Comparison of ENCODE assay signal across 8 mouse cellular contexts in genomic region chr2:68863561-68863960, GRCm38 (mm10). TPM values are rescaled to one million over a fixed set of nuclear protein-coding genes. Genes with fewer than 3 reads are reported as not detected.
DNase-seq lines count a peak whose midpoint lies in the region; ATAC-seq lines count a peak whose summit lies in the region.

No protein-coding gene starts in this region.

- no peaks in the 10 kb centered on the region for H3K36me3 ChIP-seq in forebrain, embryonic 15.5 days
- no peaks in the 10 kb centered on the region for H3K36me3 ChIP-seq in liver, embryonic 16.5 days (ENCODE audit: control insufficient read depth, insufficient read depth)

- H3K9ac ChIP-seq in forebrain, embryonic 15.5 days (replicated peaks), result peak overlapping the region; percentile 92
- no peak overlapping the region for H3K9ac ChIP-seq in liver, embryonic 16.5 days (ENCODE audit: low read depth, low read length)

- H3K9me3 ChIP-seq in forebrain, embryonic 15.5 days, result no peaks in the 10 kb centered on the region
- no peaks in the 10 kb centered on the region for H3K9me3 ChIP-seq in liver, embryonic 16.5 days (replicated peaks; ENCODE audit: control insufficient read depth, low read length)

- DNase-seq in heart, adult 11 months, result peak; percentile 30
- no peak for DNase-seq in heart, postnatal 4 days
- DNase-seq in 416B (ENCODE audit: low read depth), result peak; percentile 67
- DNase-seq in testis, postnatal 10 days (ENCODE audit: low spot score), result no peak
- no peak for DNase-seq in spleen, adult 12 weeks (ENCODE audit: low spot score)
- no peak for DNase-seq in adrenal gland, postnatal 25 days

- H3K27me3 ChIP-seq in forebrain, embryonic 15.5 days, result no peaks in the 10 kb centered on the region
- peaks cover 18% of the 10 kb centered on the region for H3K27me3 ChIP-seq in liver, embryonic 16.5 days (ENCODE audit: control insufficient read depth, insufficient read depth, low read depth, low read length)

- 0 out of 2 replicates have a peak overlapping the region, but pooled peaks have one; percentile 84 for H3K27ac ChIP-seq in forebrain, embryonic 15.5 days (replicated peaks)
- H3K27ac ChIP-seq in liver, embryonic 16.5 days (ENCODE audit: low read length), result no peak overlapping the region

- WGBS in forebrain, embryonic 15.5 days, result 63% methylated on average over 6 of the region's 6 CpGs
- 24% methylated on average over 6 of the region's 6 CpGs for WGBS in liver, embryonic 16.5 days (ENCODE audit: insufficient replicate concordance)

- H3K4me1 ChIP-seq in forebrain, embryonic 15.5 days, result peaks cover 28% of the 10 kb centered on the region
- H3K4me1 ChIP-seq in liver, embryonic 16.5 days (ENCODE audit: control insufficient read depth, low read depth, low read length), result peaks cover 7% of the 10 kb centered on the region

- peak overlapping the region; percentile 87 for H3K4me3 ChIP-seq in forebrain, embryonic 15.5 days
- peak overlapping the region; percentile 70 for H3K4me3 ChIP-seq in liver, embryonic 16.5 days (ENCODE audit: low read depth, low read length)

- H3K4me2 ChIP-seq in forebrain, embryonic 15.5 days (replicated peaks), result peak overlapping the region; percentile 64
- H3K4me2 ChIP-seq in liver, embryonic 16.5 days (ENCODE audit: low read depth, low read length), result peak overlapping the region; percentile 82; the same call in 1 of the 2 replicates

- ATAC-seq in forebrain, embryonic 15.5 days (replicated peaks), result no peak
- ATAC-seq in liver, embryonic 16.5 days (ENCODE audit: low read depth), result no peak

RNA-seq across cellular contexts. Expression of gene Cers6, which starts 2.3 kb away (rescaled TPM):
- total RNA-seq in heart, postnatal 4 days (2021), result 10 to 100 TPM; 20.7 to 24.4 TPM
- polyA plus RNA-seq in forebrain, embryonic 15.5 days (2015; fragmentation: Nextera tagmentation; extraction: Ambion mirVana), result 55.0 and 60.0 TPM in 2 replicates
- 10.2 and 10.7 TPM in 2 replicates for polyA plus RNA-seq in liver, embryonic 16.5 days (2015; fragmentation: Nextera tagmentation; extraction: Ambion mirVana)
- total RNA-seq in adrenal gland, postnatal 25 days (2021), result 6.2 and 7.4 TPM in 2 replicates

Comparison
In these comparisons a context has a peak if more than half of its experiments do, and no peak if none do; other contexts are left out.
1. DNase-seq: peak in heart, adult 11 months (single experiment) and 416B (single experiment); none in heart, postnatal 4 days (single experiment), testis, postnatal 10 days (single experiment), spleen, adult 12 weeks (single experiment) and adrenal gland, postnatal 25 days (single experiment).